In genomic region chr4:133338521-133339095, GRCm38 (mm10) we compare ENCODE assay signal across 8 mouse cellular contexts. TPM values are rescaled to one million over a fixed set of nuclear protein-coding genes. Genes with fewer than 3 reads are reported as not detected.
DNase-seq lines count a peak whose midpoint lies in the region; ATAC-seq and TF ChIP-seq lines count a peak whose summit lies in the region.

No protein-coding gene starts in this region.

- no peaks in the 10 kb centered on the region for H3K9me3 ChIP-seq in kidney, embryonic 16.5 days (ENCODE audit: low read length)
- H3K9me3 ChIP-seq in forebrain, postnatal 0 days (ENCODE audit: low read length): no peaks in the 10 kb centered on the region

- peak overlapping the region; percentile 82 for H3K4me2 ChIP-seq in kidney, embryonic 16.5 days (replicated peaks; ENCODE audit: low read depth, low read length)
- peak overlapping the region; percentile 74 for H3K4me2 ChIP-seq in forebrain, postnatal 0 days (ENCODE audit: low read depth)

- peak overlapping the region; percentile 69 for H3K27ac ChIP-seq in kidney, embryonic 16.5 days (ENCODE audit: low read length)
- H3K27ac ChIP-seq in forebrain, postnatal 0 days (ENCODE audit: low read depth, low read length): peak overlapping the region; percentile 62; the same call in 1 of the 2 replicates

- H3K4me3 ChIP-seq in kidney, embryonic 16.5 days (ENCODE audit: low read length): peak overlapping the region; percentile 88
- peak overlapping the region; percentile 96 for H3K4me3 ChIP-seq in forebrain, postnatal 0 days (ENCODE audit: low read depth, low read length)

- under 1% methylated on average over 37 of the region's 39 CpGs for WGBS in kidney, embryonic 16.5 days
- WGBS in forebrain, postnatal 0 days: 3% methylated on average over 33 of the region's 39 CpGs

- no peaks in the 10 kb centered on the region for H3K27me3 ChIP-seq in kidney, embryonic 16.5 days (ENCODE audit: insufficient read depth, low read length)
- H3K27me3 ChIP-seq in forebrain, postnatal 0 days (ENCODE audit: insufficient read depth, low read length): no peaks in the 10 kb centered on the region

- H3K9ac ChIP-seq in kidney, embryonic 16.5 days (replicated peaks; ENCODE audit: low read length): peak overlapping the region; percentile 87
- H3K9ac ChIP-seq in forebrain, postnatal 0 days: peak overlapping the region; percentile 75

- TF ChIP-seq CTCF in forebrain, postnatal 0 days (IDR thresholded peaks at IDR 0.05; ENCODE audit: low read depth): no peak

- peaks cover 14% of the 10 kb centered on the region for H3K4me1 ChIP-seq in kidney, embryonic 16.5 days (ENCODE audit: insufficient read depth, low read length)
- no peaks in the 10 kb centered on the region for H3K4me1 ChIP-seq in forebrain, postnatal 0 days (ENCODE audit: insufficient read depth)

- DNase-seq in kidney, adult 18-20 months: no peak
- peak; percentile 37 for DNase-seq in adipocyte (ENCODE audit: low spot score)
- DNase-seq in forebrain, postnatal 0 days: no peak
- peak; percentile 33 for DNase-seq in lung, postnatal 14 days
- DNase-seq in right cerebral cortex, adult 18-20 months: no peak
- no peak for DNase-seq in thymus, postnatal 4 days
- DNase-seq in spleen, postnatal 10 days (ENCODE audit: low spot score in 2 of 2): no peak

- peak; percentile 18 for ATAC-seq in kidney, embryonic 16.5 days (ENCODE audit: low FRiP score, low TSS enrichment)
- ATAC-seq in forebrain, postnatal 0 days: peak; percentile 12; the same call in 1 of the 2 replicates

- no peaks in the 10 kb centered on the region for H3K36me3 ChIP-seq in kidney, embryonic 16.5 days (ENCODE audit: insufficient read depth, low read length)
- H3K36me3 ChIP-seq in forebrain, postnatal 0 days (ENCODE audit: insufficient read depth): no peaks in the 10 kb centered on the region

RNA-seq across cellular contexts. Expression of gene Wdtc1, which starts 14.7 kb away (rescaled TPM):
- 12.9 and 14.4 TPM in 2 replicates for polyA plus RNA-seq in kidney, embryonic 16.5 days (2015; fragmentation: Nextera tagmentation; extraction: Ambion mirVana)
- 35.5 and 43.9 TPM in 2 replicates for total RNA-seq in forebrain, postnatal 0 days (2014; rRNA removed)
- polyA plus RNA-seq in forebrain, postnatal 0 days (2015; fragmentation: Nextera tagmentation; extraction: Ambion mirVana): 13.0 and 16.3 TPM in 2 replicates

RNA-seq across cellular contexts. Expression of gene Slc9a1, which starts 30.9 kb away (rescaled TPM):
- 9.5 and 10.7 TPM in 2 replicates for polyA plus RNA-seq in kidney, embryonic 16.5 days (2015; fragmentation: Nextera tagmentation; extraction: Ambion mirVana)
- 9.7 and 16.0 TPM in 2 replicates for total RNA-seq in forebrain, postnatal 0 days (2014; rRNA removed)
- 7.7 and 10.1 TPM in 2 replicates for polyA plus RNA-seq in forebrain, postnatal 0 days (2015; fragmentation: Nextera tagmentation; extraction: Ambion mirVana)

Comparison
In these comparisons a context has a peak if more than half of its experiments do, and no peak if none do; other contexts are left out.
1. DNase-seq: peak in adipocyte (single experiment) and lung, postnatal 14 days (single experiment); none in kidney, adult 18-20 months (single experiment), forebrain, postnatal 0 days (single experiment), right cerebral cortex, adult 18-20 months (single experiment), thymus, postnatal 4 days (single experiment) and spleen, postnatal 10 days (0 of 2).